Mouse (Mus musculus) right cerebral cortex, adult 2 months (tissue): Measurements from ENCODE around the gene Kpna6.

Experiments
- DNase-seq, 2 experiments: peaks; one replicate each; pipeline ENCODE4 v3.0.0; 2021 to 2022; ENCODE audit warnings: low spot score in 2 of 2

The Kpna6 gene

DNA sequence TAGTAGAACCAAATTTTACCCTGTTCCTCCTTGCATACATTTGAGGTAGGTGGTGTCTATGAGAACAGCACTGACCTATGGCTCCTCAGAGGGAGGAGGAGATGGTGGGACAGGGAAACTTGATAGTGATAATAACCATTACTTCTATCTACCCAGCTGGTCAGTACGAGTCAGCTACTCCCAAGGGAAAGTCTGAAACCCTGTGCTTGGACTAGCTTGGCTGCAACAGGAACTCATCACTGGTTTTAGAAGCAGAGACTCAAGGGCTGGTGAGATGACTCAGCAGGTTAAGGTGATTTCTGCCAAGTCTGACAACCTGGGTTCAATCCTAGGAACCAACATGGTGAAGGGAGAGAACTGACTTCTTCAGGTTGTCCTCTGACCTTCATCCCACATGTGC lies 23.9 kb downstream of the Kpna6 start:
- DNase-seq = no peak

- DNase-seq = peak in 1 of 2 experiments; percentile 23
Measured at GRCm38 (mm10) chr4:129645204-129645603, 27.4 kb downstream of the Kpna6 start.

GRCm38 (mm10) chr4:129641756-129642155 lies 30.8 kb downstream of the Kpna6 start:
- DNase-seq = no peak

DNA sequence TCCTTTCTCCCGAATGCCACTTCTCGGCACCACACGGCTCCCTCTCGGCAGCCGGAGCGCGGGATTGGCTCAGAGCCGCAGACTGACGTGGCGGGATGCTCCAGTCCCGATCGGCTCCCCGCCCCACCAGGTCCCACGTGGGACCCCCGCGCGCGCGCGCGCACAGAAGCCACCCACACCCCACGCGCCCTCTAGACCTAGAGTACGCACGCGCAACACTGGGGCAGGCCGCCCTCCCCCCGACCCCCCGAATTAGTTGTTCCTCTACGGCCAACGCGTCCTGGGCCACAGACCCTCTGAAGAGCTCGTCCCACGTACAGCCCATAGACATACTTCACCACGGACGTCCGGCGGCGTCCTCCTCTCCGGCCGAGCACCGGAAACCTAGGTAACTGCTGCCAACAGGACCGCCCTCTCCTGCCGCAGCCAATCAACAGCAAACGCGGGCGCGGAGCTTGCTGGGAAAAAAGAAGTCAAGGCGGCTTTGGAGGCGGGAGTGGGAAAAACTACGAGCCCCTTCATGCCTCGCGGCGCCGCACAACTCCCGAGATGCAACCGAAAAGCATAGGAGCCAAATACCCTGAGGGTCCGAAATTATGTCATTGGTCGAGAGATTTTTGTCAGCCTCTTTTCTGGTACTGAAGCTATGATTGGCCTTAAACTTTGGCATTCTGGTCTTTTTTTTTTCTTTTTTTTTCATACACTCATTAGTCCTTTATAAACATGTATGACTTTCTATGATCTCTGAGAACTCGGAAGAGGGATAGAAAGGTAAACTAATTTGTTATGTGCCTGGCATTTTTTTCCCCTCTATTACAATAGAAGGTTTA lies 31.7 kb downstream of the Kpna6 start, which contains the start of gene Txlna:
TSS of gene Txlna (minus strand) at position 428 of the 830 bp plus-strand sequence.
- peak; percentile 98 for DNase-seq

GRCm38 (mm10) chr4:129640101-129640637 lies 32.4 kb downstream of the Kpna6 start:
- DNase-seq = no peak

DNA sequence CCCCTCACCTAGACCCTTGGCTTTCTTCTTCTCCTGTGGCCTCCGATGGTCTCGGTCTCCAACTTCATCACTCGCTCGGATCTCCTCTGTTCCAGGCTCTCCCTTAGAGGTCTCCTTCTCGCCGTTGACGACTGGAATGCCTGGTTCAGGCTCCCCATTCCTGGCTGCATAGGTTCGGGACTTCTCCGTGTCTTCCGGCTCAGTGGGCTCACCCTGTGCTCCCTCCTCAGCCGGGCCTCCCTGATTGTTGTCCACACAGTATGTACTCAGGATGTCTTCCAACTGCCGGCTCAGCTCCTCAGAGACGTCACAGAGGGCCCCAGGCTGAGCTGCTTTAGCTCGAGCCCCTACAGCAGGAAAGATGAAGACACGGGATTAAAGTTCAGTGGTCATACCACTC lies 33.3 kb downstream of the Kpna6 start:
- DNase-seq = no peak

DNA sequence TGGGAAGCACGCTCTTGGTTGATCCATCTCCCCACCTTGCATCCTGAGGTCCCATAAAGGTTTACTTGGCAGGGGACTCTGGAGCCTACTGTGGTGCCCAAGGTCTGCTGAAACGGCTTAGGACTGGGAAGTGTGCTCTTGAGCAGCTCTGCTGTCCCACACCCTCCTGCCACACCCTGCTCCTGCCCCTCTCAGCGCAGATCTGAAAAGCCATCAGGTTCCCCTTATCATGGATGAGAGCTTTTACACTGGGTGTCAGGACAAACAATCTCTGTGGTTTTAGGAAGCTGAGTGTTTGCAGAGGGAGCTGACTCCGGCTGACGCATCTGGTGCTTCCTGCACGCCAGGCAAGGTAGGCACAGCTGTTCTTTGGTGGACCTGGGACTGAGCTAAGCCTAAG lies 38.7 kb downstream of the Kpna6 start:
- no peak for DNase-seq

DNA sequence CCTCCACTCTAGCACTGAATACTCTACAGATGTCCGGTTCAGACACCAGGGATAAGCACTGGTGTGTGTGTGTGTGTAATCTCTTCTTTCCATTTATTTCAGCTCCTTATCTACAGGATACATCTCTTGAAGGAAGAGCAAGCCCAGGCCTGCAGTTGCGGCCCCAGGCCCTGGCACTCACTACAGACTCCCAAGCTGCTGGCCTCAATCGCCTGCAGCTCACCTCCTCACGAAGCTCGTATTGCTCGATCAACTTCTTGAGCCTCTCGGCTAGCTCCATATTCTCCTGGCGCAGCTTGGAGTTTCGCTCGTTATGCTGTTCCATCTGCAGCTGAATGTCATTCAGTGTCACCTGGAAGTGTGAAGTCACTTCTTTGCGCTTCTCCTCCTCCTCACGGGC lies 40.7 kb downstream of the Kpna6 start:
- no peak for DNase-seq

DNA sequence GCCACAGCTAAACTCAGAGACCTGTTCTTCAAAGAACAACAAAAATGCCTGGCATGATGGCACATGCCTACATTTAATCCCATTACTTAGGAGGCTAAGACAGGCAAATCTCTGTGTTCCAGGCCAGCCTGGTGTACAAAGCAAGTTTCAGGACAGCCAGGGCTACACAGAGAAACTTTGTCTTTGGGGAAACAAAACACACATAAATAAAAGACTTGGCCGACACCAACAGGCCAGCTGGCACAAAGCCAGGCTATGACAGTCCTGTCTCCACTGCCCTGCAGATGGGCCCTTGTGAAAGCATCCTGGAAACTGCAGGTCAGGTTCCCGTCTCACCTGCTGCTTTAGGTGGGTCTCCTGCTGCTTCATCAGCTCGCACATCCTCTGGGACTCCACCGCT lies 41.6 kb downstream of the Kpna6 start:
- no peak for DNase-seq

- no peak for DNase-seq
Measured at GRCm38 (mm10) chr4:129626035-129626434, 46.5 kb downstream of the Kpna6 start.

DNA sequence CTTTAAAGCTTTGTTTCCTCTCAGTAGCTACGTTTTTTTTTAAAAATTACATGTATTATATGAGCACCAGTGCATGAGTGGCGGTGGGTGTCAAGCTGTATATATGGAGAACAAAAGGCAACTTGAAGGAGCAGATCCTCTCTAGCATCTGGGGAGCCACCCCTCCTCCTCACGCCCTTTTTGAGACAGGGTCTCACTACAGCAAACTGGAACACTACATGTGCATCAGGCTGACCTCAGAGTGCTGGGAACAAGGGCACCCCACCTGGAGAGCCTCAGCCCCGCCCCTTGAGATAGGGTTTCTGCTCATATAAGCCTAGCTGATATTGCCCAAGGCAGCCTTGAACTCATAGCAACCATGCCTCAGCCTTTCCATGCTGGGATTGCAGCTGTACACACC lies 47.1 kb downstream of the Kpna6 start:
- no peak for DNase-seq

DNA sequence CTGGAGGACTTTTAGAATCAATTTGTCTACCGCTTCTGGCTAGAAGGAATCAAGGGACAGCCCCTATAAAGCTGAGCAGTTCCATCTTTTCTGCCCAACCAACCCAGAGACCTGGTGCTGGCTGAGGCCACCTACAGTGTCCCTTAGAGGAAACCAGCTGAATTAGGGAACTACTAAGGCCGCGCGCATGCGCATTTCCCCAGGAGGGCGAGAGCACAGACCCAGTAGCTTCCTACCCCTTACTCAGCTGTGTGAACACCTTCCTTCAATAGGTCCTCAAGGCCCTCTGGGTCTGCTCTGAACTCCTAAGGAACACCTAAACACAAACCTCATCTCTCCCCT lies 47.6 kb downstream of the Kpna6 start:
- DNase-seq = peak; percentile 60 to 69

- DNase-seq = peak; percentile 87
Measured at GRCm38 (mm10) chr4:129624281-129625028, 48.1 kb downstream of the Kpna6 start.

DNA sequence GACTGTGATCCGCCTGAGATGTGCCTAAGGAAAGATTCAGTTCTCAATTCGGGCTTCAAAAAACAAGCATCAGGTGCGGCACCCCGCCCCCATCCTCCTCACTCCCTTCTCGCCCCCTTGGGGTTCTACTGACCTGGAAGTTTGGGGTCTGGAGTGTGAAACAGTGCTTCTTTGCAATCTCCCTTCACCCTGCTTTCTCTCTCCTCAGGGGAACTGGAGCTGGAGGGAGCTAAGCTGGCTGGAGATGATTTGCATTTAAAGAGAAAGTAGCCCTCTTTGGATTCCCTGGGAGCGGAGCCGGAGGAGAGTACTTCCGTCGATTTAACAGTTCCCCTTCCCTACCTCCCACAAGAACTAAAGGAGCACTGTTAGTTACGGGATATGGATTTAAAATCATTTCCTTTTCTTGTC lies 48.9 kb downstream of the Kpna6 start, which contains the start of gene Ccdc28b:
TSS of gene Ccdc28b (minus strand) at position 267 of the 411 bp plus-strand sequence.
- DNase-seq = peak; percentile 68 to 70

- no peak for DNase-seq
Measured at GRCm38 (mm10) chr4:129622803-129623535, 49.6 kb downstream of the Kpna6 start.

DNA sequence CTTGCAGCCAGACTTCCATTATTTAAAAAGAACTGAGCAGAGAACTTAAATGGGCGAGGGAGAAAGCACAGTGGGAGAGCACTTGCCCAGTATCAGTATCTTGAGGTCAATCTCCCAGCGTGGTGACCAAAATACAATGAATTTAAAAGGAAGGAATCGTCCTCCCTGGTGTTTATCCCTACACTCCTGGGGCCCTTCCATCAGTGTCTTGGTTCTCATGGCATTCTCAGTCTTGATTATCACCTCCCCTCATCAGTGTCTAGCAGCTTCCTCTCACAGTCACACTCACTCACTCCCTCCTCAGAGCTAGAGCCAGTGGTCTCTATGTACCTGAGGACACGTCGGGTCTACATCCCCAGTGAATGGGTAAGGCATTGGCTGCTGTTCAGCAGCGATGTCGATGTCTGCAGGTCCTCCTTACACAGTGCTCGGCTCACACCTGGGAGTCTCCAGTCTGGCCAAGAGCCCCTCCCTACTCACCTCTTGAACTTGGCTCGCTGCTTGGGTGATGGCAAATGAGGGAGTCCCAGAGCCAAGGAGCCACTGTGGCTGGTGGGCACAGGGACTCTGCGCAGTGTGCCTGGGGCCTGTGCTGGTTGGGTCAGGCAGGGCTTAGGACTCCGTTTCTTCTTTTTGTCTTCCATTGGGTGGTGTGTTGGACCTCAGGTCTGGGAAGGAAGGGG lies 50.3 kb downstream of the Kpna6 start:
- DNase-seq = no peak

DNA sequence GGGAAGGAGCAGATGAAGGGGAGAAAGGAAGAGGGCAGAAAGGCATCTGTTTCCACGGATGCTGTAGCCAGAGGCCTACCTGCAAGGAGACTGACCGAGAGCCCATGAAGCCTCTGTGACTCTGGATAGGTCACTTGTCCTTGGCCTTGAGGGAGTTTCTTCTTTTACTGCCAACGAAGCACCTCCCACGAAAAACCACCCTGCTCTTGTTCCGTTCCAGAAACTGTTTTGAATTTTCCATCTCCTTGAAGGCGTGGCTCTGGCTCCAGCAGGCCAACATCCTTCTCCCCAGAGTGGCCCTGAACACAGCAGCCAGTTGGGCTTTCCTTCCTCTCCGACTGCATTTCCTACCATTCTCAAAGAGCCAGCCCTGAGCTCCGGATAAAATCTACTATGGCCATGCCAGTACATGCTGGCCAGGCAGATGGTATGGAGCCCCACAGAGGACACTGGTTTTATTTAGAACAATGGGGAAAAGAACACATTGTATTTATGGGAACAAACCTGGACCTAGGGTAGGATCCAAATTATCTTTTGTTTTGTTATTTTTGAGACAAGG lies 51.2 kb downstream of the Kpna6 start:
- DNase-seq = no peak

DNA sequence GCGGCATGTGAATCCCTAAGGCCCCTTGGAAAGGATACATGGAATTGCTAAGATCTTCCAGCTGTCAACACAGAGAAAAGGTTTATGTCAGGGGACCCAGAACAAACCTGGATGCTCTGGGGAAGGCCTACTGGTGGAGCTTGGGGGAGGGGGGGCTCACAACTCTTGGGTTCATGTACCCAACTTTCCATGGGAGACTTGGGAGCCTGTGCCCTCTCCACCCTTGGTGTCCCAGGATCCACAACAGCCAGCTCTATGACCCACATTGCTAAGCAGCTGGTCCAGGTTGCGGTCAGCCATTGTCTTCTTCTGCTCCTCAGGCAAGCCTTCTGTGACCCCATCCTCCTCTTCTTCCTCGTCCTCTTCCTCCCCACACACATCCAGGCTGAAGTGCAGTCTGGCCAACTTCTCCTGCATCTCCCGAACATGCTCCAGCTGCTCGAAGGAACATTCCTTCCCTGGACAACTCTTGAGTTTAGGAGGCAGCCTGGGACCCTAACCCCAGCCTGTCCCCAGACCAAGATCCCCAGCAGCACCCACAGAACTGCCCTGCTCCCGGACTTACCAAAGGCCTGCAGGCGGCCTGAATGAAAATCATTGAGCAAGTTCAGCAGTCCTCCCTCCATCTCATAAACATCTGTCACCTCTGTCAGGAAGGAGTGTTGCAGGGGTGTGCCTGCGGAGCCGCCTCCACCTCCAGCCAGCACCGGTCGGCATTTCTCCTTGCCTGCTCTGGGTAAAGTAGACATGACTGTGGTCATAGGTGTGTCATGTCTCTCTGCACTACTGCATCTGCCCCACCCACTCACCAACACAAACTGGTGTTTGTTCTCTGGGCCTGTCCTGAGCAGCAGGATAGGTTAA lies 51.9 kb downstream of the Kpna6 start:
- DNase-seq = no peak

DNA sequence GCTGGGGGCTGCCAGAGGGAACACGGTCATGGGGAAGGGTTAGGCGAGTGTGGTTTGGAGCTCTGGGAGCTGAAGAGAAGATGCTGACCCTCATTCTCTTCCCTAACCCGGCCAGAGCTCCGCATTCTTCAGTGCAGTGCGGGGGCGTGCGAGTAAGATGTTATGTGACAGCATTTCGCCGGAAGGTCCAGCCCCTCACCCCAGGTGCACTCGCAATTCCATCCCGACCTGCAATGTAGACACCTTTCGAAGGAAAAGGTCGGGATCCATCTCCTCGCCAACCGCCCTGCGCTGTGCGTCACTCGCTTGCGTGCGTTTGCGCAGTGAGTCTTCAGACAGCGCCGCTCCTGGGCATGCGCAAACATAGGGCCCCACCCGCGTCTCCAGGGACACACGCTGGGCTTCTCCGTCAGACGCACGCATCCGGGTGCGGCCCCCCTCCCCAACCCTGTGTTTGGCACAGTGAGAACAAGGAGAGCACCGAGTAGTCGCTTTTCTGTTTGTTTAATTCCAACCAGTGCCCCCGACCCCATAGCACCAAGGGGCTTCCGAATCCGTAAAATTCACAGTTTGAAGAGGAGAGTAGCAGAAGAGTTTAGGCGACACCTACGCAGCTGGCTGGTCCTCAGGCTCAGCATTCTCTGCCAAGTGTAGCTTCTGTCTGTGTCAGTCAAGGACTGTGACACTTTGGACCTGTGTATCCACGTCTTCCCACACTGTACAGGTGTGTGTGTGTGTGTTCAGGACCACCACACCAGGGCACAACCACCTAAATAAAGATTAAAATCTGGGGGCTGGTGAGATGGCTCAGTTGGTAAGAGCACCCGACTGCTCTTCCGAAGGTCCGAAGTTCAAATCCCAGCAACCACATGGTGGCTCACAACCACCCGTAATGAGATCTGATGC lies 53.5 kb downstream of the Kpna6 start, which contains the start of gene Iqcc:
TSS of gene Iqcc (minus strand) at position 314 of the 906 bp plus-strand sequence.
- peak; percentile 97 for DNase-seq
